Mouse (Mus musculus) neural tube, embryonic 11.5 days (tissue): ENCODE results near the gene Aldh1l1. TPM values are rescaled to one million over a fixed set of nuclear protein-coding genes. Genes with fewer than 3 reads are reported as not detected.
A peak's percentile ranks its signal among the peaks of the same experiment; 100 is the strongest.

ENCODE experiments used
- ATAC-seq: fragments of 200-750 bp; cut with Nextera tagmentation; 2 replicates; pipeline ENCODE4 v1.8.0; 2017; ENCODE audit warnings: moderate number of reproducible peaks, mild to moderate bottlenecking, moderate TSS enrichment, moderate library complexity; ENCODE audit not compliant: insufficient read depth, low FRiP score, low TSS enrichment
- DNase-seq: peaks from one replicate; pipeline ENCODE4 v3.0.0-alpha.2; 2015; ENCODE audit warnings: low spot score
- H3K27ac ChIP-seq: fragments of 300-500 bp; sonication (generic); 2 replicates; pipeline ENCODE4 v1.5.1; 2014; ENCODE audit warnings: low read depth, mild to moderate bottlenecking, low read length
- H3K27me3 ChIP-seq: fragments of 300-500 bp; sonication (generic); 2 replicates; pipeline ENCODE4 v1.6.1; 2014; ENCODE audit warnings: mild to moderate bottlenecking, low read length, mixed read lengths; ENCODE audit not compliant: control insufficient read depth, insufficient read depth
- H3K36me3 ChIP-seq: fragments of 300-500 bp; sonication (generic); 2 replicates; pipeline ENCODE4 v1.6.1; 2014; ENCODE audit warnings: mild to moderate bottlenecking, low read length, moderate library complexity, mixed read lengths; ENCODE audit not compliant: control insufficient read depth, insufficient read depth
- H3K4me1 ChIP-seq: fragments of 300-500 bp; sonication (generic); 2 replicates; pipeline ENCODE4 v1.6.1; 2014; ENCODE audit warnings: low read length, mixed read lengths; ENCODE audit not compliant: control insufficient read depth, insufficient read depth
- H3K4me2 ChIP-seq: fragments of 300-500 bp; sonication (generic); 2 replicates; pipeline ENCODE4 v1.6.1; 2014; ENCODE audit warnings: low read depth, mild to moderate bottlenecking, moderate library complexity
- H3K4me3 ChIP-seq: fragments of 300-500 bp; sonication (generic); 2 replicates; pipeline ENCODE4 v1.5.1; 2014; ENCODE audit warnings: low read depth, low read length
- H3K9ac ChIP-seq: fragments of 300-500 bp; sonication (generic); 2 replicates; pipeline ENCODE4 v1.6.1; 2014; ENCODE audit warnings: mild to moderate bottlenecking, low read length
- H3K9me3 ChIP-seq: fragments of 300-500 bp; sonication (generic); 2 replicates; pipeline ENCODE4 v1.6.1; 2016; ENCODE audit warnings: low read length; ENCODE audit not compliant: control insufficient read depth
- WGBS: fragments of 180-500 bp; shearing (Covaris S2); extraction: QIAGEN DNeasy Blood & Tissue Kit; methylation state at CpG from one replicate; pipeline ENCODE4 v1.1.7; 2014; 5-methylcytosine and 5-hydroxymethylcytosine counted together
- polyA plus RNA-seq: library from polyadenylated mRNA; unstranded; fragments of >200 nt; fragmentation: Nextera tagmentation; extraction: Ambion mirVana; gene quantifications from 2 replicates; pipeline ENCODE4 v1.2.1, GENCODE M21; 2014

The Aldh1l1 gene
- polyA plus RNA-seq, 1 experiment from 2014 or later, result 0.97 TPM

DNA sequence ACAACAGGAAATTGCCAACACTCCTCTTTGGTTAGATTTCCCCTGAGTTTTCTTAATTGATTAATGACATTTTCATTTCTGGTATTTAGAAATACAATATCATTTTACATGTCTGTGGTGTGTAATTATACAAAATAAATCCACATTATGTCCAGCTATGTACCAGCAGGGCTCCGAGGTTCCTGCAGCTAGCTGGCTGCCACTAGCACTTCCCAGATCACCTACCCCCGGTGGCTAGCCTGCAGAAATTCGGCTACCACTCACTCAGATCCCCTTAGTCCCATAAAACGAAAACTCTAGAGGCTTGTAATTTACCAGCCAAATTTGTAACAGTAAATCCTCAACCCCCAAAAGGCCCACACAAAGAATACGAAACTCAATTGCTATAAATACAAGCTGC lies 33.1 kb downstream of the Aldh1l1 start:
- no peaks in the 10 kb centered on the region for H3K36me3 ChIP-seq
- H3K9me3 ChIP-seq, result no peaks in the 10 kb centered on the region
- WGBS, result 61% methylated on average over 5 of the region's 5 CpGs
- H3K4me2 ChIP-seq, result no peak overlapping the region
- DNase-seq (no peak), ATAC-seq (no peak)
- no peaks in the 10 kb centered on the region for H3K4me1 ChIP-seq
- H3K27me3 ChIP-seq, result no peaks in the 10 kb centered on the region
- H3K27ac ChIP-seq, result no peak overlapping the region
- no peak overlapping the region for H3K9ac ChIP-seq
- no peak overlapping the region for H3K4me3 ChIP-seq

DNA sequence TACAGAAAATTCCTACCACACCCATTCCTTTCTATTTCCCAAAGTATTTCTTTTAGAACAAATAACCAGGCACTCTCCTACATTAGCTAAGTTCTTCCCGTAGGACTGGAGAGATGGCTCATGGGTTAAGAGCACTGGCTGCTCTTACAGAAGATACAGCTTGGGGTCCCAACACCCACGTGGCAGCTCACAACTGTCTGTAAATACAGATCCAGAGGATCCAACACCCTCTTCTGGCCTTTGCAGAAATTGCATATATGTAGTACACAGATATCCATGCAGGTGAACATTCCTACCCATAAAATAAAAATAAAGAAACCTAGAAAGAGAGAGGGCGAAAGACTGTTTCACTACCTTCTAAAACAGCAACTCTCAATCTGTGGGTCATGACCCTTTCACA lies 40.2 kb downstream of the Aldh1l1 start:
- DNase-seq (no peak), ATAC-seq (no peak)
- Histone ChIP-seq H3K27me3 (no peaks in the 10 kb centered on the region), H3K36me3 (no peaks in the 10 kb centered on the region), H3K4me2 (no peak overlapping the region), H3K27ac (no peak overlapping the region), H3K4me1 (no peaks in the 10 kb centered on the region), H3K9ac (no peak overlapping the region), H3K4me3 (no peak overlapping the region), H3K9me3 (no peaks in the 10 kb centered on the region)
- 68% methylated on average over 3 of the region's 3 CpGs for WGBS

DNA sequence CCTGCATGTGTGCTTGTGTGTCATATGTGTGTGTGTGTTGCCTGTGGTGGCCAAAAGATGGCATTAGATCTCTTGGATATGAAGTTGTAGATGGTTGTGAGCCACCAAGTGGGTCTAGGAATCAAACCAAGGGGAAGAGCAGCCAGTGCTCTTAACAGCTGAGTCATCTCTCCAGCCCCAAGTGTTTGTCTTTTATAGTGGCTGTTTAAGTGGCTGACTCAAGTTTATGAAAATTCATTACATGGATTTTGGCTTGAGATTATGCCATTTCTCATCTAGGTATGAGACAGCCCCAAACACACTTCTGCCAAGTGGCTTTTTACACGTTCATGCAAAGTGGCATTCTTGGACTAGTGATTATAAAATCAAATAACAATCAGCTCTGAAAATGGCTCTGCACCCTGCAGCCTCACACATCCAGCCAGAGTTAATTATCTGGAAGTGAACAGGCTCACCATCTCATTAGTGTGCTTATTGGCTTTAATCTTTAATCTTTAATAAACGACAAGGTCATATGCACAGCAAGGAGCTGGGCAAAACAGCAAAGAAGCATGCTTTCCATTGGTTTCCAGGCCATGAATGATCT lies 43.3 kb downstream of the Aldh1l1 start:
- H3K27me3 ChIP-seq, result no peaks in the 10 kb centered on the region
- ATAC-seq (no peak), DNase-seq (no peak)
- no peaks in the 10 kb centered on the region for H3K9me3 ChIP-seq
- no peak overlapping the region for H3K4me2 ChIP-seq
- H3K9ac ChIP-seq, result no peak overlapping the region
- no peaks in the 10 kb centered on the region for H3K4me1 ChIP-seq
- 77% methylated on average over 2 of the region's 2 CpGs for WGBS
- H3K27ac ChIP-seq, result no peak overlapping the region
- no peak overlapping the region for H3K4me3 ChIP-seq
- no peaks in the 10 kb centered on the region for H3K36me3 ChIP-seq

DNA sequence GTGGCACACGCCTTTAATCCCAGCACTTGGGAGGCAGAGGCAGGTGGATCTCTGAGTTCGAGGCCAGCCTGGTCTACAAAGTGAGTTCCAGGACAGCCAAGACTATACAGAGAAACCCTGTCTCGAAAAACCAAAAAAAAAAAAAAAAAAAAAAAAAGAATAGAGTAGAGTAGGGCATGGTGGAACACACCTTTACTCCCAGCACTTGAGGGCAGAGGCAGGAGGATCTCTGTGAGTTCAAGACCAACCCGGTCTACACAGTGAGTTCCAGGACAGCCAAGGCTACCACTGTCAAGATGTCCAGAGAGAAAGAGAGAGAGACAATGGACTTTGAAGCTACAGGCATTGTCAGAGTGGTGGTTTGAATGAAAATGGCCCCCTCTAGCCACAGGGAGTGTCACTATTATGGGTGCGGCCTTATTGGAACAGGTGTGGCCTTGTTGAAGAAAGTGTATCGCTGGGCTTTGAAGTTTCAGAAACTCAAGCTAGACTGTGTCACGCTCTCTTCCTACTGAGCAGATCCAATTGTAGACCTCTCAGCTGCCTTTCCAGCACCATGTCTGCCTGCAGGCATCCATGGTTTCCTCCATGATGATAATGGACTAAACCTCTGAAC lies 46.5 kb downstream of the Aldh1l1 start:
- Histone ChIP-seq H3K4me2 (no peak overlapping the region), H3K27ac (no peak overlapping the region), H3K27me3 (no peaks in the 10 kb centered on the region), H3K9ac (no peak overlapping the region), H3K9me3 (no peaks in the 10 kb centered on the region), H3K4me3 (no peak overlapping the region), H3K4me1 (no peaks in the 10 kb centered on the region), H3K36me3 (no peaks in the 10 kb centered on the region)
- WGBS, result 93% methylated on average over 5 of the region's 7 CpGs
- ATAC-seq (no peak), DNase-seq (no peak)

DNA sequence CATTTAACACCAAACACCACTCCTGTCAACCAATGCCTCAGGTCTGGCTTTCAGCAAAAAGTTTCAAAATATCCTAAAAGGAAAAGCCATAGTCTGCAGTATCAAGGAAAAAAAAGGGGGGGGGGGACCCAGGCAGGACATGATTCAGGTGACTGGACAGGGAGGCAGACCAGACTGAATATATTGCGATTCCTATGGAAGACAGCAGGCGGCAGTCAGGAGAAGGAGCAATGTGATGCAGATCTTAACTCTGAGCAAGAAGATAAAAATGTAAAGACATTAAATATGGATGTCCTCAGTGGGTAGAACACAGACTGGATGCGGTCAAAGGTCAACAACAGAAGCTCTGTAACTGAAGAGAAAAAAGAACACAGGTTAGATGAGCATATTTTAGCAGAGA lies 47.3 kb downstream of the Aldh1l1 start:
- no peak overlapping the region for H3K27ac ChIP-seq
- no peak overlapping the region for H3K4me2 ChIP-seq
- DNase-seq, result no peak
- no peak overlapping the region for H3K9ac ChIP-seq
- no peaks in the 10 kb centered on the region for H3K4me1 ChIP-seq
- no peak for ATAC-seq
- 83% methylated on average over 3 of the region's 3 CpGs for WGBS
- no peak overlapping the region for H3K4me3 ChIP-seq
- H3K9me3 ChIP-seq, result no peaks in the 10 kb centered on the region
- H3K36me3 ChIP-seq, result no peaks in the 10 kb centered on the region
- H3K27me3 ChIP-seq, result no peaks in the 10 kb centered on the region

DNA sequence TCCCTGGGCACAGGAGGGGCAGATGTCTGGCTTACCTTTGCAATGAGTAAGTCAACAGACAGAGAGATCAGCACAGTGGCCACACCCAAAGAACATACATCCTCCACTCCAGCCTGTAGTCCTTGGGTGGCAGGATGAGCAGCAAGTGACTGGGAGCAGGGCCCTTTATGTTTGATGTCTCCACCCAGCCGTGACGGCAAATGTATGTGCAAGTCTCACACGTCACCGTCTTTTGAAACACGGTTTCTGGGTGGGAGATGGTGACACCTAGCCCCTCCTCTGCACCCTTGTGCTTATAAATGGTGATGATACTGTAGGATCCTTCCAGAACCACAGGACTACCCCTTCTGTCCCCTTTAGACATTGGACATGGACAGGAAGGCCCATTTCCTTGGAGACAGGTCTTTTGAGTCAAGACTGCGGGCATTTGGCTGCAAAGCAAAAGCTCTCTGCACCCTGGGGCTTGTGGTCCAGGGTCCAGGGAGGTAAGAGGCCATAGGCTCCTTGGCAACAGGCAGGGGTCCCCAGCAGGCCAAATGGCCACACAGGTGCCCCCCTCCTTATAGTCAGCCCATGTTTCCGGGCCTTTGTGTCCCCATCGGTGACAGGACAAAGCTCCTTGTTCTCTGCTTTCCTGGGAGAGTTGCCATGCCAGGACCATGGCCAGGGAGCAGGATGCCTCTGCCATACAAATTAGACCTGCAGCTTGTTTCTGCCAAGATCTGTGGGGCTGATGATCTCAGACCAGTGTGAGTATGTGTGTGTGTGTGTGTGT lies 48.7 kb downstream of the Aldh1l1 start:
- no peaks in the 10 kb centered on the region for H3K4me1 ChIP-seq
- H3K27ac ChIP-seq, result no peak overlapping the region
- H3K9me3 ChIP-seq, result no peaks in the 10 kb centered on the region
- no peak overlapping the region for H3K4me2 ChIP-seq
- H3K4me3 ChIP-seq, result no peak overlapping the region
- no peak overlapping the region for H3K9ac ChIP-seq
- no peaks in the 10 kb centered on the region for H3K27me3 ChIP-seq
- 75% methylated on average over 8 of the region's 8 CpGs for WGBS
- ATAC-seq, result no peak; the same call in 1 of the 2 replicates
- no peaks in the 10 kb centered on the region for H3K36me3 ChIP-seq
- DNase-seq, result no peak

DNA sequence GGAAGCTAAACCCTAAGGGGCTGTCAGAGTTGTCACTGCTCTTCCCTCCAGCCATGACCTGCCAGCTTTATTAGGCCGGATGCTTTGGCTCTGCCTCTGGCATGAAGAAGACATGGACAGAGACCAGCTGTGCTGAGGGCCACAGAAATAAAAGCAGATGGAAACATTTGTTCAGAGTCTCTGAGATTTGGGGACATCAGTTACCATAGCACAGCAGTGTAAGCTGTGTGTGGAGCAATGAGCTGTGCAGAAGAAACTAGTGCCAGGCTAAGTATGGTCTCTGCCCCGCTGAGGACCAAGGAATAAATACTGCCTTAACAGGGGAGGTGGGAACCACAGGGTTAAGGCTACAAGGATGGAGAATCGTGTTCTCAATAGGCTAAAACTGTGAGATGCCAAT lies 50.6 kb downstream of the Aldh1l1 start:
- H3K36me3 ChIP-seq, result no peaks in the 10 kb centered on the region
- H3K27ac ChIP-seq, result no peak overlapping the region
- no peaks in the 10 kb centered on the region for H3K9me3 ChIP-seq
- no peak for DNase-seq
- WGBS, result 82% methylated on average over 3 of the region's 3 CpGs
- no peaks in the 10 kb centered on the region for H3K4me1 ChIP-seq
- H3K9ac ChIP-seq, result no peak overlapping the region
- no peak overlapping the region for H3K4me3 ChIP-seq
- no peaks in the 10 kb centered on the region for H3K27me3 ChIP-seq
- no peak overlapping the region for H3K4me2 ChIP-seq
- no peak for ATAC-seq

DNA sequence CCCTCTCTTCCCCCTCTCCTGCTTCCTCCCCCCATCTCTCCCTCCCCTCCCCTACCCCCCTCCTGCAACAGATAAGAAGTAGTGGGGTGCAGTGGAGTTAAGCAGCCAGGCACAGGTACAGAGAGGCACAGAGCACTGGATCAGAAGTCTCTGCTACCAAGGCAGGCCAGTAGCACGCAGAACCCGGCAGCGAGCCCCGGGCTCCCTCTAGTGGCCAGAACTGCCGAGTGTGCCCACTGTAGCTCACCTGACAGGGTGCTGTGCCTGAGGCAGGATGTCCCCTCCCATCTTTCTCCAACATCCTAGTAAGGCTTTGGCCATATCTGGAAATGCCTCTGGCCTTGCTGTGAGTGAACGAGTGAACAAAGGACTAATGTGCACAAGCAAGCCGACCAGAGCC lies 51.7 kb downstream of the Aldh1l1 start:
- DNase-seq (peak; percentile 81), ATAC-seq (peak; percentile 49)
- Histone ChIP-seq H3K9ac (no peak overlapping the region), H3K27me3 (no peaks in the 10 kb centered on the region), H3K36me3 (no peaks in the 10 kb centered on the region), H3K4me3 (no peak overlapping the region), H3K27ac (no peak overlapping the region), H3K9me3 (no peaks in the 10 kb centered on the region), H3K4me1 (no peaks in the 10 kb centered on the region), H3K4me2 (no peak overlapping the region)
- 8% methylated on average over 7 of the region's 7 CpGs for WGBS

DNA sequence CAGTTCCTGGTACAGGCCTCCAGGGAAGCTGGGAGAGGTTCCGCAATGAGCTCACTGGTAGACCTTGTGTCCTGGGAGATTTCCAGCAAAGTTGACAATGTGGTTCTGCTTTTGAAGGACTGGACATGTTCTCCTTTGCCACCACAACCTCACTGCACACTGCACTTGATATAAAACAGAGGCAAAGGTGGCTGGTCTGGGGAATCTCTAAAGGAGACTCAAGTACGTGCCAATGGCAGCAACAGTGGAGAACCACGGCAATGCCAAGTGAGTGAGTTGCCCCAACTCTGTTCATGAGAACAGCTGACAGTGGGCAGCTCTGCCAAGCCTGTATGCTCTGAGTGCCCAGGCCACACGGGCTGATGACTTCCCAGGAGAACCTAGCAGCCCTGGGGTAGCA lies 53.0 kb downstream of the Aldh1l1 start:
- ATAC-seq, result no peak
- Histone ChIP-seq H3K36me3 (no peaks in the 10 kb centered on the region), H3K27ac (no peak overlapping the region), H3K9ac (no peak overlapping the region), H3K4me1 (no peaks in the 10 kb centered on the region), H3K9me3 (no peaks in the 10 kb centered on the region), H3K4me3 (no peak overlapping the region), H3K4me2 (no peak overlapping the region), H3K27me3 (no peaks in the 10 kb centered on the region)
- no peak for DNase-seq
- 91% methylated on average over 4 of the region's 4 CpGs for WGBS
